Mouse (Mus musculus) cortical plate, adult 2 months (tissue): ENCODE data around the gene Mis18a. TPM values are rescaled to one million over a fixed set of nuclear protein-coding genes. Genes with fewer than 3 reads are reported as not detected.

Experiments used
- H3K27ac ChIP-seq: fragments of 200-500 bp; 2 replicates; pipeline ENCODE4 v1.5.1; 2012; ENCODE audit warnings: low read length, control low read depth, inconsistent platforms; ENCODE audit not compliant: insufficient read depth
- H3K4me1 ChIP-seq: fragments of 200-500 bp; 2 replicates; pipeline ENCODE4 v1.6.1; 2011; ENCODE audit warnings: low read length; ENCODE audit not compliant: control insufficient read depth, insufficient read depth
- H3K4me3 ChIP-seq: fragments of 200-500 bp; 2 replicates; pipeline ENCODE4 v1.5.1; 2011; ENCODE audit warnings: mild to moderate bottlenecking, low read length, control low read depth; ENCODE audit not compliant: insufficient read depth
- CTCF ChIP-seq: fragments of 200-500 bp; IDR thresholded peaks from 2 replicates; pipeline ENCODE4 v1.5.1; 2011; ENCODE audit warnings: mild to moderate bottlenecking, control low read depth, low read length; ENCODE audit not compliant: insufficient read depth; ENCODE audit errors: extremely low read depth
- POLR2A ChIP-seq: fragments of 200-500 bp; IDR thresholded peaks from 2 replicates; pipeline ENCODE4 v1.6.1; 2011; ENCODE audit warnings: mild to moderate bottlenecking, low read length, control low read depth; ENCODE audit not compliant: insufficient read depth; ENCODE audit errors: extremely low read depth
- polyA plus RNA-seq: library from polyadenylated mRNA; depleted of rRNA; stranded (reverse); fragments of >200 nt; gene quantifications from 2 replicates; pipeline ENCODE4 v1.2.3, GENCODE M21; 2012

Mis18a gene
- polyA plus RNA-seq, 1 experiment, result 12.0 TPM

DNA sequence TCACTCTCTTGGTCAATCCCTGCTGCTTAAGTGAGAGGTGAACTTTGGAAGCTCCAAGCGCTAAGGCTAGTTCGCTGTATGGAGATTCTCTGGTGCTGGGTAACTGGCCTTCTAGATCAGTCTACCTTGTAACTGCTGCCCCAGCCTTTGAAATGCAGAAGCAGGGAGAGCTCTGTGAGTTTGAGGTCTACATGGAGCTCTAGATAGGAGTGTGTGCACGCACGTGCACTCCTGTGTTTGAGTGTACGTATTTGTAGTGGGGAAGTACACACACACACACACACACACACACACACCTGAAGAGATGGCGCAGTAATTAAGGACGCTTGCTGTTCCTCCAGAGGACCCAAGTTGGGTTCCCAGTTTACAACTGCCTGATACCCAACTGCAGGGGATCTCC is 21.0 kb upstream of the Mis18a start:
- no peak for TF ChIP-seq CTCF
- TF ChIP-seq POLR2A, result no peak
- Histone ChIP-seq H3K4me1 (no peaks in the 10 kb centered on the region), H3K27ac (no peak overlapping the region), H3K4me3 (no peak overlapping the region)

DNA sequence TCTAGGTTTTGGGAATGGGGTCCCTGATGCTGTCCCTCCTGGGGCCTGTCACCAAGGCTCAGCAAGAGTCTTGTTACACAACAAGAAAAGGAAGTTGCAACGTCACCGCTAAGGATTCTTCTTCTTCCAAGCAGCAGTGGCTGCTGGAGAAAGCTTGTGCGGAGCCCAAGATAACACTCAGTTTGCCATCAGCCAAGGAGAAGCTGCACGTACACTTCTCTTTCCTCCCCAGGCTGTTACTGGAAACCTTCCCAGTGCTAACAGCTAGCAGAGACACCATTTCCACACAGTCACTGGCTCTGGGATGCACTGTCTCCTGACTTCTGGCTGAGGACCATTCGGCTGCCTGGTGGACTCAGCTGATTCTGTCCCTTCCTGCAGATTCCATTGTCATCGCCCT is 19.9 kb upstream of the Mis18a start:
- no peak overlapping the region for H3K4me3 ChIP-seq
- TF ChIP-seq POLR2A, result no peak
- TF ChIP-seq CTCF, result no peak
- H3K27ac ChIP-seq, result no peak overlapping the region
- H3K4me1 ChIP-seq, result no peaks in the 10 kb centered on the region

- no peak within 1 kb of the TSS for H3K4me3 ChIP-seq
- no peaks in the 10 kb centered on the region for H3K4me1 ChIP-seq
- no peak within 1 kb of the TSS for H3K27ac ChIP-seq
- TF ChIP-seq POLR2A (no peak), CTCF (no peak)
Measured at GRCm38 (mm10) chr16:90738092-90738956, 11.1 kb upstream of the Mis18a start, which contains the start of gene Mrap. Gene Mrap (plus strand): TSS chr16:90738207.

DNA sequence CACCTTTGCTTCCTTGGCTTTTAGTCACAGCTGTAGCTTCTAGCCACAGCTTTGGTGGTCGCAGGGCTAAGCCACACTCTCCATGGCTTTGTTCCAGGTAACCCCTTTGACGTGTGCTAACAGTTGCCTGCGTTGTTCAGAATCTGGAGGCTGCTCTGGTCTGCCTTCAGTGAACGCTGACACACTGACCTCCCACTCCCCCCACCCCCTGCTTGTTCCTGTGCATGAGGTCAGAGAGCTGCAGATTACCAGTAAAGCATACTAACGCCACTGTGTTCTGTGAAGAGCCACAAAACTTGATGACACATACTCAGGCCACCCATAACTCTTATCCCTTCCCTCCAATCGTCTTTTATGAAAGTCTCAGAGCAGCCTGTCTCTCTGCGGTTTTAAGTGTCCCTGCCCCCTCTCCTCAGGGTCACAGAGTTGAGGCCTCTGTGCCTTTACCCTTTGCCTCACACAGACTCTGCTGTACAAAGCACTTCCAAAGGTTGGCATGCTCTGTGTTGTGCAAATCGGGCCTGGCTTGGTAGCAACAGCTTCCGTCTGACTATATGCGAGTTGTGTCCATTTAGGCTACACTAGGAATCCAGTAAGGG is 9.6 kb upstream of the Mis18a start:
- TF ChIP-seq POLR2A (no peak), CTCF (no peak)
- H3K27ac ChIP-seq, result no peak overlapping the region
- no peak overlapping the region for H3K4me3 ChIP-seq
- no peaks in the 10 kb centered on the region for H3K4me1 ChIP-seq

- TF ChIP-seq CTCF (no peak), POLR2A (no peak)
- no peaks in the 10 kb centered on the region for H3K4me1 ChIP-seq
- no peak overlapping the region for H3K4me3 ChIP-seq
- H3K27ac ChIP-seq, result no peak overlapping the region
Measured at GRCm38 (mm10) chr16:90735611-90736010, 8.4 kb upstream of the Mis18a start.

DNA sequence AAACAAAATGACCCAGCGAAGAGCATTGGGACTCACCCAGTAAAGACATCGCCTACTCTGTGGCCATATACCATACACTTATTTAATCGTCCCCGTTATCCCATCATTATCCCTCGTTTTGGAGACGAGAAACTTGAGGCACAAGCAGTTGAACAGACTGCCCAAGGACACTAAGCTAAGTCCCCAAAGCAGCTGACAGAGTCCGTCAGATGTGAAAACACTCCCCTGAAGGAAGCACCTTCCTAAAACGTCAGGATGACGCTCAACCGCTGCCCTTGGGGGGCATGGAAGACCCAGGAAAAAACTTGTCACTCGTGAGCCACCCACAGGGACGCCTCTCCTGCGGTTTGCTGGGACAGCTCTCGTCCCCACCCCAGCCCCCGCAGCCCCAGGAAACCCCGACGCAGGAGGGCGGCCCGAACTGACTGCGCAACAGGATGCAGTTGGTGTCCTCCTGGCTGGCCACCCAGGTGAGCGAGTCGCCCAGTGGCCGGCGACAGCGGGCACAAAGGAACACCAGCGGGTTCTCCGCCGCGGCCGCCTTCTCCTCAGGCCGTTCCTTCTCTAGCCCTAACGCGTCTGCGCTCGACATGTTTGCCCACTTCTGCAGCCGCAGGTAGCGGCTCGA is 490 bp downstream of the Mis18a start:
- Histone ChIP-seq H3K27ac (no peak overlapping the region), H3K4me3 (peak overlapping the region; percentile 52), H3K4me1 (peaks cover 1% of the 10 kb centered on the region; the same call in 1 of the 2 replicates)
- TF ChIP-seq CTCF (no peak), POLR2A (no peak)

GRCm38 (mm10) chr16:90724051-90724450 is 3.2 kb downstream of the Mis18a start:
- Histone ChIP-seq H3K27ac (no peak overlapping the region), H3K4me1 (peaks cover 1% of the 10 kb centered on the region; the same call in 1 of the 2 replicates), H3K4me3 (no peak overlapping the region)
- TF ChIP-seq POLR2A, result no peak
- TF ChIP-seq CTCF, result no peak

DNA sequence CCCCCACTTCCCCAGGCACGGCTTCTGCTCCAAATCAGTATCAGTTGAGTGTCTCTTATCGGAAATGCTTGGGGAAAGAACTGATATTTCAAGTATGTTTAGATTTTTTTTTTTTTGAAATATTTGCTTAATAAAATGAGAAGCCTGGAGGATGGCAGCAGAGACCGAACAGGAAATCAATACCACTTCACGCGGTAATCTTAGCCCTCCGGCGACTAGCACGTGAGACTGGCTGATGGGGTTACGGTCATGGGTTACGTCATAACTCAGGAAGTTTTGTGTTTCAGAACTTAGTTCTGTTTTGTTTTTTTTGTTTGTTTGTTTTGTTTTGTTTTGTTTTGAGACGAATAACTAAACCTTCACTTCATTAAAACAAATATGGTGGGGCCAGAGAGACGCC is 16.9 kb downstream of the Mis18a start:
- peak overlapping the region; percentile 4; the same call in 1 of the 2 replicates for H3K4me3 ChIP-seq
- 0 out of 2 replicates have a peak, but pooled peaks cover 8% of the 10 kb centered on the region for H3K4me1 ChIP-seq
- 0 out of 2 replicates have a peak overlapping the region, but pooled peaks have one; percentile 2 for H3K27ac ChIP-seq
- no peak for TF ChIP-seq CTCF
- TF ChIP-seq POLR2A, result no peak

- H3K4me1 ChIP-seq, result 0 out of 2 replicates have a peak, but pooled peaks cover 8% of the 10 kb centered on the region
- 0 out of 2 replicates have a peak overlapping the region, but pooled peaks have one; percentile 4 for H3K27ac ChIP-seq
- no peak for TF ChIP-seq POLR2A
- no peak for TF ChIP-seq CTCF
Measured at GRCm38 (mm10) chr16:90709711-90710289, 17.4 kb downstream of the Mis18a start.

More at GRCm38 (mm10) chr16:90709711-90710289, 17.4 kb downstream of the Mis18a start:
- peak overlapping the region; percentile 4; the same call in 1 of the 2 replicates for H3K4me3 ChIP-seq
